Mouse (Mus musculus) ES-CJ7 (cell line): Measurements from ENCODE around the gene Gm36210.
A peak's percentile ranks its signal among the peaks of the same experiment; 100 is the strongest.

ENCODE experiments used
- DNase-seq: peaks from one replicate; pipeline ENCODE4 v3.0.0; 2011; ENCODE audit warnings: low read depth, low spot score

Gene Gm36210

DNA sequence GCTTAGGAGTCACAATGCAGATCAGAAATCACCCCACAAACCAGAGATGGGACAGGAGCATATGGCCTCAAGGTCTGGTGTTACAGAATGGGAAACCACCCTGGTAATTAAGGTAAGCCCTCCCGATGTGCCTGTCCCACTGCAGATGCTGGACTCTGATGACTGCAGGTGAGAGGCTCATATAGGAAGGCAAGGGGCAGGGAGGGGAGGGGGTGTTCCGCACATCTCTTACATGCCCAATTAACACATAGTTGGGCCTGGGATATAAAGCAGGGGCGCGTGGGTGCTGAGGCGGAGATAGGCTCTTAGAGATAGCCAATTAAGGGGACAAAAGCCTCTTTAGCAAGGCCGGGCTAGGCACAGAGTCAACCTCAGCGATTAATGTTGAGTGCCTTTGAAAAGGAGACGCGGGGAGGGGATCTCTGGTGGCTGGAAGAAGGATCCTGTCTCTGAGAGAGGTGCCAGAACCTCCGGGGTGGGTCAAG lies at the start of gene Gm36210:
Gene Gm36210, minus strand, starts transcription at position 51 of the 485 bp plus-strand sequence.
- no peak for DNase-seq

DNA sequence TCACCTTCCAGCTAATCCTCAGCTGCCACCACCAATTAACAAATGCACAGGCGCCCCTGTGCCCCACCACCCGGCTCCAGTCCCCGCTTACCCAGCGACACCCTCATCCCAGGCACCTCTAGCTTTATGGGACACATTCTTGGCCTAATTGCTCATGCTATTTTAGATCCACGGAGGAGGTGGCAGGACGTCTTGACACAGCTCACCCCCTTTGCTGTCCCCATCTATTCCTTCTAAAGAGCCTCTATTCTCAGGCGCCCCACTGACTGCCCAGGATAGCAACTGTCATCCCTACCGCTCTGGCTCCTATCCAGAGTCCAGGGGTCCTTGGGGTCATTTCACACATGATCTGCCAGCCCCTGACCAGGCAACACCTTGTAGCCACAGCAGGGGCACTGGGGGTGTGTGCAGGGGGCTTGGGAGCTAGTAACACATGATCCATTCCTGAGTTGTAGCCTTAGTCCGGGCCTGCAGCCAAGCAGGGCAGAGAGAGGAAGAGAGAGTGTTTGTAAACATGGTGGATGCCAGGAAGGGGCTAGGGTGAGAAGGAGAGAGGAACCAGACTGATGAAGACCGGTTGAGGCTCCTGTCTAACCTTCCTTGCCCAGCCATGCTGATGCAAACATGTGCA lies 47.6 kb upstream of the Gm36210 start:
- no peak for DNase-seq

DNA sequence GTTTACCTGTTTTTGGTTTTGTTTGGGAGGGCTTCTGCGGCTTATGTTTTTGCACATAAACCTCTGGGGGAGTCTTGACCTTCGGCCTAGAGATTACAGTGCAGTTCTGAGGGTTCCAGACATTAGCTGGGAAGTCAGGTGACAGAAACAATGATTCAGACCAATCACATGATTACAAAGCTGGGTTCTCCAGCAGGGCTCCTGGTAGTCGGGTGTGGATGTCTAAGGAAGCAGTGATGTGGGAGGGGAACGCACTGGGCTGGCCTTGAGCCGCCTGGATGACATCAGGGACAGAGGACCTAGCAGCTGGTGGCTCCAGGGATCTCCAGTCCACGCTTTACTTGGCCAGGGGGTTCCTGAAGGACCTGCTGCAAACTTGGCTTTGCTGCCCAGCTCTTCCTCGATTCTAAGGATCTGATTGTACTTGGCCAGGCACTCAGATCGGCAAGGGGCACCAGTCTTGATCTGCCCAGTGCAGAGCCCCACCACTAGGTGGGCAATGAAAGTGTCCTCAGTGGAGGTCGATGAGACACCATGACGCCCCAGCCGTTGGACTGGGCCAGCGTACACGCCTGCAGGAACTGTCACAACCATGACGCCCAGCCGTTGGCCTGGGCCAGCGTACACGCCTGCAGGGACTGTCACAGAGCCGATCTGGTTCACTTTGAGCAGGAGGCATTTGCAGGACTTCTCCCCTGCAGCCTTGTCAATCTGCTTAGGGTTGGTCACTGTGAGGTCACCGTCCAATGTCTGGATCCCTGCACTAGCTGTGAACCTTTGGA lies 44.4 kb upstream of the Gm36210 start:
- DNase-seq, result no peak

DNA sequence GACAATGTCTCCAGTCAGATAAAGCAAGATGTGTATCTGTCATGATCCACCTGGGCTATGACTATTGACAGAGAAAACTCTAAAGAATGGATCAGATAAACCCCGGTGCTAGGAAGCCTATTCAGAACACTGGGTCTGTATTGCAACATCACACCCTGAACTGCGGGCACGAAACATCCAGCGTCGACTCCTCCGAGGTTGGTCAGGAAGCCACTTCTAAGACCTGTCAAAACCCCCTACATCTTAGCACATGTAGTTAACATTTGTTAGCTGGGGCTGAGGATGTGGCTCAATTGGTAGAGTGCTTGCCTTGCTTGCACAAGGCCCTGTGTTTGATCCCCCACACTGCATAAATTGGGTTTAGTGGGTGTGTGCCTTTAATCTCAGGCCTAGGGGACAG lies 42.1 kb upstream of the Gm36210 start:
- DNase-seq, result no peak

DNA sequence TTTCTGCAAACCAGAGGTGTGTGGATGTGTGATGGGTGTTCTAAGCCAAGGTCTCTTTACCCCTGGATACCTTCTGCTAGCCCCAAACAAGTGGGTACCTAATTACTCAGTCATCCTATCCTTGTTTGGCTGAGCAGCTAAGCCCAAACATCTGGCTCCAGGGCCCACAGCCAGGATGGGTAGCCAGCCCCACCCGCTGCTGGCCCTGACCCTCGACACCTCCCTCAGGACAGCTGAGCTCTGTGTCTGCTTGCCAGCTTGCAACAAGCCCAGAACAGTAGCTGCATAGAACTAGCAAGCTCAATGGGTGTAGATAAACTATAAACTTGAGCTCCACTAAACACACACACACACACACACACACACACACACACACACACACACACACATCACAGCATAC lies 41.5 kb upstream of the Gm36210 start:
- DNase-seq, result no peak

DNA sequence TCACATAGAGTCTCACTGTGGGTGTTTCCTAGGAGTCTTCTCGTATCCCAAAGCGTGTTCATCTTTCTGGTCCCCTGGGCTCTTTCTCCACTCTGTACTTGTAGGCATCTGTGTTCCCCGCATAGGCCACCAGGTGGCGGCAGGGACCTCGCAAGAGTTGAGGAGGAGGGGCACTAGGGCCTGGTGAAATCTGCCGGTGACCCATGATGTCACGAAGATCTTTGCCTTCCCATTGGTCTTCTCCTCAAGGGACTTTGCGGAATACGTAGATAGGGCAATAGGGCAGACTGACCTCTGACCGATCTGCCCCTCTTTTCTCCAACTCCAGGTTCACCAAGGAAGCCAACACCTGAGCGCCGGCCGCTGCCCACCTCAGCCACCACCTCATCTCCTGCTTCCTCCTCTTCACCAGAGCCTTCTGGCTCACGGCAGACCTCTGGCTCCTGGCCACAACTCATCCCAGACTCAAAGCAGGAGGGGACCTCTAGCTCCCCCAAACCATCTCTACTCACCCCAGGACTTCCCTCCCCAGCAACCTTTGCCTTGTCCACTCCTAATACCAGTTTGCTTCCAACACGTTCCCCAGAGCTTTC lies 37.0 kb upstream of the Gm36210 start:
- peak; percentile 95 for DNase-seq

DNA sequence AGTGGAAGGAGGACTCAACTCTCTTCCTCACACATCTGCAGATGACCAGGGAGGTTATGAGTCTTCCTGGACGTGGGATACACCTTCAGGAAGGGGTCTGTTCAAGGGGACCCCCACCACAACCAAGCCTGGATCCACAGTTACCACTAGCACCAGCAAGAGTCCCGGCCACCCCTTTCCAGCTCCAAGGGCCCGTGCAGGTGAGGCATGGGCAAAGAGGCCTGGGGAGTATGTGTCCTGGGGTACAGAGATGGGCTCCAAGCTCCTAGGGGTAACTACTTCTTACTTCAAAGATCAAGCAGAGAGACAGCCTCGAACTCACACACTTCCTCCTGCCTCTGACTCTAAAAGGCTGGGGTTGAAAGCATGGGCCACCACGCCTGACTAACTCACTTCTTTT lies 36.4 kb upstream of the Gm36210 start:
- DNase-seq, result no peak

DNA sequence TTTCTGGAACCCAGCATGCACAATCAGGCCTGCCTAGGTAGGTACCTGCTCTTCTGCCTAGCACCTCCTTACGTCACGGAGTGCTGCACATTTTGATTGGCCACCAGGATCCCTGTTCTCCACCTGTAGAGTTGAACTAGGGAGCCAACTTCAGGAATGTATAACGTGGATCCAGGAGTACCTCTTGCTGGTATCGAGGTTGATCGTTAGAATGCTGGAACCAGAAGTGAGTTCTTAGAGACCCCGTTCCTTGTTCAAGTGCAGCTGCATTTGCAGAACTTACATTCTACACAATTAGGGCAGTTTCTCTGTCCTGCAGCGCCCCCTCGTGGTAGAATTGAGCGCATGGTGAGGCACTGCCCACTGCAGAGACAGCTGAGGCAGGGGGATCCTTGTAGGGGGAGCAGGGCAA lies 33.8 kb upstream of the Gm36210 start:
- peak; percentile 89 for DNase-seq

DNA sequence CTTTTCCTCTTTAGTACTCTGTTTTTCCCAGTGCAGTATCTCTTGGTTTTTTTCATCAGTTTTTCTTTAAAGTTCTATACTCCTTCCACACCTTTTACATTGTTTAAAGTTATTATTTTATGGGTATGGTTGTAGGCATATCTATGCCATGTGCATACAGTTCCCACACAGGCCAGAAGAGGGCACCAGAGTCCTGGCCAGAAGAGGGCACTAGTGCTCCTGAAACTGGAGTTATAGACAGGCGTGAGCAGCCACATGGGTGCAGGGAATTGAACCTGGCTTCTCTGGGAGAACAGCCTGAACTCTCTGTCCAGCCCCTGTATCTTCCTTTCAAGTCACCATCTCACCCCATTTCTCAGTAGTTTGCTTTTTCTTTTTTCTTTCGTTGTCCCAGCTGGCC lies 32.1 kb upstream of the Gm36210 start:
- DNase-seq, result peak; percentile 70

DNA sequence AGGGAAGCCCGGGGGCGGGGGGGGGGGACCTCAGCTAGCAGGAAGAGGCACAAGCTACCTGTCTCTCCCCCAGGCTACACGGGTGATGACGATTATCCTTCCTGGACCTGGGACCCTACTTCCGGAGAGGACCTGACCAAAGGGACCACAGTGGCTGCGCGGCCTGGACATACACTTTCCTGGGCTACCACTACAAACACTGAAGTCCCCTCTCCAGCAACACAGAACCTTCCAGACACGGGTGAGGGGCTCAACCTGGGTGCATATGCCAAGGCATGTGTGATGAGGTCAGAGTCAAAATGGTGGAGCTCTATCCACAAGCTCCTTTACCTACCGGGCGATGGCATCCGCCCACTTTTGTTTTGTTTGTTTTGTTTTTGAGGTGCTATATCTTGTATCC lies 31.1 kb upstream of the Gm36210 start:
- no peak for DNase-seq

DNA sequence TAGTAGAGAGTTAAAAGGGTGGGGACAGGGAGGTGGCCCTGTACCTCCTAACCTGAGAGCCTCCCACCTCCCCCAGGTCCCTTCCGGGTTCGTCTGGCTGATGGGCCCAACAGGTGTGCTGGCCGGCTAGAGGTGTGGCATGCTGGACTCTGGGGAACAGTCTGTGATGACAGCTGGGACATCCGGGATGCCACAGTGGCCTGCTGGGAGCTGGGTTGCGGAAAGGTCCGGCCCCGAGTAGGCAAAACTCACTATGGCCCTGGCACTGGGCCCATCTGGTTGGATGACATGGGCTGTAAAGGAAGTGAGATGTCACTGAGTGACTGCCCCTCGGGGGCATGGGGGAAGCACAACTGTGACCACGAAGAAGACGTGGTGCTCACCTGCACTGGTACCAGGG lies 30.5 kb upstream of the Gm36210 start:
- no peak for DNase-seq

DNA sequence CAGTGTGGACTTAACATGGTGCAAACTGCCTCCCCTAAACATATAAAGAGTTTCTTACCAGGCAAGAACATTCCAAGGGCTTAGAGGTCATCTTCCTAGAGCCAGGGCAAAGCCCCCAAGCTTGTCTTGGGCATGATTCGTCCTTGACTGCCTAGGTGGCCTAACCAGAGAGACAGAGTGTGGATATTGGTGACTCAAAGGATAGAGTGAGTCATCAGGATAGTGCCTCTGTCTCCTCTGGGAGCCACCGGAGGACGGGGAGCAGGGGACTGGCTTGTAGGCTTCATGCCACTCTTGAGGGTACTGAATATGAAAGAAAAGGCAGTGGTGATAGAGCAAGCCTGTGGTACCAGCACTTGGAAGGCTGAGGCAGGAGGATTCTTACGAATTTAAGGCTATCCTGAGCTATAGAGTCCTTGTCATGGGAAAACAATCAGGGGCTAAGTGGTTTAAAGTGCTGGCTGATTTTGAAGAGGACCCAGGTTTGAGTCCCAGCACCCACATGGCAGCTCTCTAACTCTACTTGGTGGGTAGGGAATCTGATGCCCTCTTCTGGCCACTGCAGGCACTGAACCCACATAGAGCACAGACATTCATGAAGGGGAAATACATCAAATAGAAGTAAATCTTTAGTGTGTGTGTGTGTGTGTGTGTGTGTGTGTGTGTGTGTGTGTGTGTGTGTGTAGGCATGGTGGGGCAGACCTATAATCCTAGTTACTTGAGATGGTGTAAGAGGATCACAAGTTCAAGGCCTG lies 28.0 kb upstream of the Gm36210 start:
- peak; percentile 57 for DNase-seq

DNA sequence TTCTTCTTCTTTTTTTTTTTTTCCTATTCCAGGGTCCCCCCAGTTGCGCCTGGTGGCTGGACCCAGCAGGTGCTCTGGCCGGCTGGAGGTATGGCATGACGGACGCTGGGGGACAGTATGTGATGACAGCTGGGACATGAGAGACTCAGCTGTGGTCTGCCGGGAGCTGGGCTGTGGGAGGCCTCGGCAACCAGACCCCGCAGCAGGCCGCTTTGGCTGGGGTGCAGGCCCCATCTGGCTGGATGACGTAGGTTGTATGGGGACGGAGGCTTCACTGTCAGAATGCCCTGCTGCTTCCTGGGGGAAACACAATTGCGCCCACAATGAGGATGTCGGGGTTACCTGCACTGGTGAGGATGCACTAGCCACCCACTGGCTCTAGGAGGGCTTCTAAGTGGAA lies 26.8 kb upstream of the Gm36210 start:
- DNase-seq, result no peak

DNA sequence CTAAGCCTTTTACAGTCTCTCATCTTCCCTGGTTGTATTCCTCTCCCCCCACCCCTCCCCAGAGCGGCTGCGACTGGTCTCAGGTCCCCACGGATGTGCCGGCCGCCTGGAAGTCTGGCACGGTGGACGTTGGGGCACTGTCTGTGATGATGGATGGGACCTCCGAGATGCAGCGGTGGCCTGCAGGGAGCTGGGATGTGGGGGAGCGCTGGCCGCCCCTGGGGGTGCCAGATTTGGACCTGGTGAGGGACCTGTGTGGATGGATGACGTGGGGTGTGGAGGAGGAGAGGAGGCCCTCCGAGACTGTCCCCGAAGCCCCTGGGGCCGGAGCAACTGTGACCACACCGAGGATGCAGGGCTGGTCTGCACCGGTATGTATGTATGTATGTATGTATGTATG lies 22.0 kb upstream of the Gm36210 start:
- no peak for DNase-seq

DNA sequence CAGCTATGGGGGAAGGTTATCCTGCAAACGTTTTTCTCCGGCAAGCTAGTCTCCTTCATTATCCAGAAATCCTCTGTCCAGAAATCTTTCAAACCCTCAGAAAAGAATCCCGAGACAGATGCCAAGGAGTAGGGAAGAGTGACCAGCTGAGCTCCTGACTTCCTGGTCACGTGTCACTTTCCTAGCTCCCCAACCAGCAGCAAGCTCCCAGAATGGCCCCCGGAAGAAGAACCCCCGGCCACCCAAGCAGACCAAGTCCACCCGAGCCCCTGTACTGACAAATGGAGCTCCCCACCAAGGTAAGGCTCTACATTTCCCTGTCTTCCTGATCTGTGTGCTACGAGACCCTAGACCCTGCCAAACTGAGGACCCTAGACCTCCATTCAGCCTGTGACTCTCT lies 21.4 kb upstream of the Gm36210 start:
- no peak for DNase-seq

DNA sequence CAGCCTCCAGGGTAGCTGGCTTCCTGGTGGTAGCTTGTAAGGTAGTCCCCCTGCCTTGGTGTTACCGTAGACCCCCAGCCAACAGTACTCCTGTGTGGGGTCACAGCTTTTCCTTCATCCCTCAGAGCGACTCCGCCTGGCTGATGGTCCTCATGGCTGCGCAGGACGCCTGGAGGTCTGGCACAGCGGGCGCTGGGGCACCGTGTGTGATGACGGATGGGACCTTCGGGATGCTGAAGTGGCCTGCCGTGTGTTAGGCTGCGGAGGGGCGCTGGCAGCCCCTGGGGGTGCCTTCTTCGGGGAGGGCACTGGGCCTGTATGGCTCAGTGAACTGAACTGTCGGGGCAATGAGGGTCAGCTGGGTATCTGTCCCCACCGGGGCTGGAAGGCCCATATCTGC lies 20.5 kb upstream of the Gm36210 start:
- DNase-seq, result no peak

DNA sequence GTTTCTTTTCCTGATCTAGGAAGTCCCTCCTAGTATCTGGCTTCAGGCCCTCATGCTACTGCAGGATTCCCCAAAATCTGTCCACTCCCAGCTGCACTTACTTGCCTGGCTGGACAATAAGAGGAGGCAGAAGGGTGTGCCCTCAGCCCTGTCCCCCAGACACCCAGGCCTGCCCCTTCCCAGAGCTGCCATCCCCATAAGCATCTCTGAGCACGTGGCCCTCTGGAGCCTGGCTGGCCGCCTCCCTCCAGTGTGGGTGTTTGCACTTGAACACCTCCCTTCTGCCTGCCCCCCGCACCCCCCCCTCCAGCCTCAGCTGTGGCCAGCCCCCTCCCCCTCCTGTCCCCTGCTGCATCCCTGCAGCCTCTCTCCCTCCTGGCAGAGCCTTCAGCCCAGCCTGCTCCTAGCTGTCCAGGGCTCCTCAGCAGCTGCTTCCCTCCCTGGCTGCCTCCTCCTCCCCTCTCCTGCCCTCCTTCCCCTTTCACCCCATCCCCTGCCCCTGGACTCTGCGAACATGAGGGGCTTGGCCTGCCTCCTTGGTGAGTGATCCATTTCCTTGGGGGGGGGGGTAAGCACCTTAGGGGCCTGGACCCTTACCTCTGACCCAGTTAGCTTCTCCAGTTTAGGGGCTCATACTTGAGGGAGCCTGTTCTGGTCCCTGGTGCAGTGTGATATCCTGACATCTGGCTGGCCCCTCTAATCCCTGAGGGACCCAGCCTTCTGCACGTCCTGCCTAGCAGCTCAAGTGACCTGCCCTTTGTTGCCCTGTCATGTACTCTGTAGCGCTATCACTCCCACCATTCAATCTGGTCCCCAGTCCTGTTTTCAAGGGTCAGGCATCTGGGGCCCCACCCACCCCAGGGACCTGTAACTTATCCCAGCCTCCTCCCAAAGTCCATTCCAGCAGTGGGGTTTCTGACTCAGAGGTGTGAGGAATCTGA lies 19.4 kb upstream of the Gm36210 start, which contains the start of gene Ssc5d:
Gene Ssc5d, plus strand, starts transcription at position 345 of the 941 bp plus-strand sequence.
- no peak for DNase-seq

DNA sequence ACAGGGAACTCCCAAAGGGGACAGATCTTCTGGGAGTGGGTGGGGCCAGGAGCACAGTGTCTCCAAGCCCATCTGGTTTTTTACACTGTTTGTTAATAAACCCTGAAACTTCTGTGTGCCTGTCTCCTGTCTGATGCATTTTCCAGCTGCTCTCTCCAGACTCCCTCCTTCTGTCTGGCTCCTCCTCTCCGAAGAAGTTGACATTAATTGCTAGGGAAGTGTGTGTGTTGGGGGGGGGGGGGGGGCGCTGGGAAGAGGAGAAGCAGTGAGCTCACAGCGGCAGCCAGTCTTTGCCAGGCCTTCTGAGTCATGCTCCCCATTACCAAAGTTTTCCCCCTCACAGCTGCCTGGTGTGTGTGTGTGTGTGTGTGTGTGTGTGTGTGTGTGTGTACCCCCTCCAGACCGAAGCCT lies 18.6 kb upstream of the Gm36210 start:
- no peak for DNase-seq

DNA sequence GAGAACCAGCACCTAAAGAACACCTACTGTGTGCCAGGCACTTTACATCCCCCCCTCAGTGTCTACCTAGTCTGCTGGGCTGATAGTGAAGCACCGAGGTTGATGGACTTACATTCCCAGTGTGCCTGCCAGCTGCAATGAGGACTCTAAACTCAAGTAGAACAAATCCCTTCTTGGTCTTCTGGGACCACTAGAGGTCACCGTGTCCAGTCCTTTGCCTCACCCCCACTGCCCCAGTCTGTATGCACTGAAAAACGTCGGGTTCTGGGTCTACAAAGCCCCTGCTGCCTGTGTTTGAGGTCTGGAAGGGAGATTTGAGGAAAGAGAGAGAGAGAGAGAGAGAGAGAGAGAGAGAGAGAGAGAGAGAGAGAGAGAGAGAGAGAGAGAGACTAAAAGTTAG lies 18.2 kb upstream of the Gm36210 start:
- DNase-seq, result no peak

DNA sequence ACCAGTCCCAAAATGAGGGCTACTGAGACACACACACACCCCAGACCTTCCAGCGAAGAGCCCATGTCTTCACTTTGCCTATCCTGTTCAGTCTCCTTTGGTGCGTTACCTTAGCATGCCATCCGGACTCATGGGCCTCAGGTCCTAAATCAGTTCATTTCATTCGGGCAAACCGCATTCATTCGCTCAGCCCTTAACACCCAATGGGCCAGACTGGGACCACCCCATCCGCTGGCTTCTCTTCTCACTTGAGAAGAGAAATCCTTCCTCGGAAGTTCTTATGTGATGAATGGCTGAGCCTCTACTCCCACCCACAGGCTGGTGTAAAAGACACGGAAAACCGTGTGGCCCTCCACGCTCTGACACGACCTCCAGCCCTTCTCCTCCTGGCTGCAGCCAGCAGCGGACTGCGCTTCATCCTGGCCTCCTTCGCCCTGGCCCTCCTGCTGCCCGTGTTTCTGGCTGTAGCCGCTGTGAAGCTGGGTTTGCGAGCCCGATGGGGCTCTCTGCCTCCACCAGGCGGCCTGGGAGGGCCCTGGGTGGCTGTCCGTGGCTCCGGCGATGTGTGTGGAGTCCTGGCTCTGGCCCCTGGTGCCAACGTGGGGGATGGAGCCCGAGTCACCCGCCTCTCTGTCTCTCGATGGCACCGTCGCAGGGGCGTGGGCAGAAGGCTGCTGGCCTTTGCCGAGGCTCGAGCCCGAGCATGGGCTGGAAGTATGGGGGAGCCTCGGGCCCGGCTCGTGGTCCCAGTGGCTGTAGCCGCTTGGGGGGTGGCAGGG lies 17.5 kb upstream of the Gm36210 start:
- no peak for DNase-seq
